Mouse (Mus musculus) ES-CJ7 (cell line): ENCODE results near the gene Prkce.

ENCODE experiments used
- DNase-seq: peaks from one replicate; pipeline ENCODE4 v3.0.0; 2011; ENCODE audit warnings: low read depth, low spot score

The Prkce gene

GRCm38 (mm10) chr17:86514974-86515620, 347.5 kb downstream of the Prkce start:
- no peak for DNase-seq

- no peak for DNase-seq
Observed at GRCm38 (mm10) chr17:86516630-86517029, 349.0 kb downstream of the Prkce start.

GRCm38 (mm10) chr17:86518604-86519003, 351.0 kb downstream of the Prkce start:
- peak; percentile 15 for DNase-seq

- DNase-seq, result no peak
Observed at GRCm38 (mm10) chr17:86521252-86521651, 353.7 kb downstream of the Prkce start.

DNA sequence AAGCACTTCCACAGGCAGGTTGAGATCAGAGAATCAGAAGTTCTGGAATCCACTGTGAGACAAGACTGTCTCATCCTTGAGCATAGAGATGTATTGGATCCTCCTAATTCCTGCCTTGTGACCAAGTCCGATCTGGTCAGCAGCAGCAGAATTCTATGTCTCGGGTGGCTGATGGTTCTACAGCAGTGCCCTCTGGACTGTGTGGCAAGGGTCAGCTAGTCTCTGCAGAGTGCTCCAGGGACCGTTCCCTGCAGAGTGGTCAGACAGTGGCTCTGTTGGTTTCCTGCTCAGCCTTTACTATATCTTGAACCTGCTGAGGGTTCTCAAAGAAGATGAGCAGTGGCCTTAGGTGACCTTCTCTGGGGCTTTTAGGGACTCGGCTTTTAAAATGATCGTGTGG, 355.1 kb downstream of the Prkce start:
- DNase-seq, result no peak

- DNase-seq, result no peak
Observed at GRCm38 (mm10) chr17:86523374-86523773, 355.8 kb downstream of the Prkce start.

DNA sequence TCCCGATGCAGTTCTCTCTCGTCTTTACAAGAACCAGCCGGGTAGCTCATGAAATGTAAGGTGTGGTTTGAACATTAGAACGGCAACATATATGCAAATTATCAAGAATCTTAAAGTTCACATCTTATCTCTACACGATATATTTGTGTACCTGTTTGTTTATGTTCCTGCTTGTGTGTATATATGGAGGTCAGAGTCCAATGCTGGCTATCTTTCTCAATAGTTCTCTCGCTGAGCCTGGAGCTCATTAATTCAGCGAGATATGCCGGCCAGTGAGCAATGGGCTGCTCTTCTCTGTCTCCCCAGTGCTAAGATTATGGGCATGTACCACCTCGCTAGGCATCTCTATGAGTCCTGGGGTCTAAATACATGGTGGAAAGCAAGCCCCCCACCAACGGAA, 356.3 kb downstream of the Prkce start:
- DNase-seq, result no peak

DNA sequence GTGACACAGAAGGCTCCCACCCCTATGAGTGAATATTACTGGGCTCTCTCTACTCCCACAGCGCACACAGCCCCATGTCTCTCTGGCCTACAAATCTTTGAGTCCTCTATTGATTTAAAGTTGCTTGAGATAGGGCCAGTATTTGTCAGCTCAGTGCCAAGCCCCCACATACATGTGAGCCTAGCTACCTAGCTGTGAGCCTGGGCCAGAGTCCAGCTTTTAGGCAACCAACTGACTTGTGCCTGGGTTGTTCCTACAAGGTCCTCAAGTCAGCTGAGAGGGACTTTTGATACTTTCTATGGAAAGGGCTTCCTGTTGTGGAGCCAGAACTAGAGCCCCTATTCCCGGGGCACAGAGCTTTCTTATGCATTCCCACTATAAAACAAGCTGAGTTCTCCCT, 357.5 kb downstream of the Prkce start:
- DNase-seq, result no peak

GRCm38 (mm10) chr17:86526016-86526415, 358.4 kb downstream of the Prkce start:
- no peak for DNase-seq

GRCm38 (mm10) chr17:86527298-86527697, 359.7 kb downstream of the Prkce start:
- no peak for DNase-seq

- DNase-seq, result no peak
Observed at GRCm38 (mm10) chr17:86529003-86529402, 361.4 kb downstream of the Prkce start.

DNA sequence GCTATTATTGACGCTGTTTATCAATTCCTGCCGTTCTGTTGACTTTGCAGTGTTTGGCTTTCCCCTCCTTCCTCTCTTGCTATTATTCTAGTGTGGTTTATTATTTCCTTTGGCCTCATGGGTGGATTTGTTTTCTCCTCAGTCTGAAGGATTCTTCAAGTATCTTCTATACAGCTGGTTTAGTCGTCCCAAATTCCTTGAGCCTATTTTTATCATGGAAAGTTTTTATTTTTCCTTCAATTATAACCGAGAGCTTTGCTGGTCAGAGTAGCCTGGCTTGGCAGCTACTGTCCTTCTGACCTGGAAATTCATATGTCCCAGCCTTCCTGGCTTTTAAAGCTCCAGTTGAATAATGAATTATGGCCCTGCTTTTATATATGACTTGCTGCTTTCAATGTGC, 361.8 kb downstream of the Prkce start:
- no peak for DNase-seq

DNA sequence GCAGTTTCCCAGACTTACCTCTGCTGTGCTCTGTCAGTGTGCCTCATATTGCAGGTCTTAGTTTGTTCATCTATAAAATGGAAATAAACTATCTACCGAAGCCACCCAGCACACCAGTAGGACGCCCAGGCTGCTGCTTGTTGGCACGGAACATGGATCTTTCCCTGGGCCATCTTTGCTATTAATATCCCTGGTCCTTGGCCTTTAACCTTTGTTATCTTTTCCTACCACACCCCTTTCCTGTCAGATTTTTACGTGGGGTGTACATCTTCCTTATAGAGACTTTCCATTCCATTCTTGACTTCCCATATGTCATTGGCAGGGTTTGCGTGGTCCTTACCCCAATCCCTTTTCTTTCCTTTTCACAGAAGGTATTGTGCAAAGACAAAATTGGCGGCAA, 363.6 kb downstream of the Prkce start:
- DNase-seq, result no peak

GRCm38 (mm10) chr17:86532783-86533548, 365.4 kb downstream of the Prkce start:
- DNase-seq, result no peak

DNA sequence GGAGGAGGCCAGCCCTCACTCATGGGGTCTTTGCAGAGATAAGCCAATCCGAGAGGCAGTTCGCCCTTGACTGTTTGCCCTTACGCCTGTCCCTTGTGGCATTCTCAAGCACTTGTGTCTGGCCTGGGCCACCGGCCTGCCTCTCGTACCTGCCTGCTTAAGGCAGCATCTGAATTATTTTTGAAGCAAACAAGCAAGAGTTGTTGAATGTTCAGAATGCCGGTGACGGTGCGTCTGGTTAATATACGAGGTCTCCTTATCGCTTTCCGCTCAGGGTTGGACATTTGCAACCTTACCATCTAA, 365.9 kb downstream of the Prkce start:
- DNase-seq, result no peak

- no peak for DNase-seq
Observed at GRCm38 (mm10) chr17:86535096-86535495, 367.5 kb downstream of the Prkce start.

DNA sequence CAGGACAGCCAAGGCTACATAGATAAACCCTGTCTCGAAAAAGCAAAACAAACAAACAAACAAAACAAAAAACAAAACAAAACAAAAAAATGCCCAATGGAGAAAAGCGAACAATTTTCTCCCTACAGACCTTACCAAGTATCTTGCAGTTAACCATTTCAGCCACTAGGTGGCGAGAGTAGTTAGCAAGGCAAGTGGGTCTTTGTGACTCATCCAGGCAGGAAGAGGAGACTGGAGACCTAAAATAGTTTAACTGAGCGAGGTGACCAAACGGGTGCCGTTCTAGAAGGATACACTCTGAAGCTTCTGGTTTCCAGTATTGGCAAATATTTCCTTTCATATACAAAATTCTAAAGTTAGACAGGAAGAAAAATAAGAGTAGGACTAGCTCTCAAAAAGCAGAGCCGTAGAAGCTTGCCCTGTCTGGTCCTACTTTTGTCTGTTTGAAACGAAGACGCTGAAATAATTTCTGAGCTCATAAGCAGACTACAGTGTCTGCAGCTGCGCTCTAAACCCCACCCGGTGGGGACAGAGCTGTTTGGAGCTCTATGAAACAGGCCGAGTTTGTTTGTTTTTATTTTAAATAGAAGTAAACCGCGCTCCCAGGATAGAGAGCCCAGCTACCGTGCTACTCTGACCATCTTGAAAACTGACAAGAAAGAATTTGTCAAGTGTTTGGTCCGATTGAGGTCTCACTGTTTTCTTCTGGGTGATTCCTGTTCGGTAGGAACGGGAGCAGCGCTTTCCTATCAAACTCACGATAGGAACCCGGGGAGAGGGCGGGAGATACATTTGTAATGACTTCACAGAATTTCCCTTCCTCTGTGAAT, 368.5 kb downstream of the Prkce start:
- peak; percentile 81 for DNase-seq

DNA sequence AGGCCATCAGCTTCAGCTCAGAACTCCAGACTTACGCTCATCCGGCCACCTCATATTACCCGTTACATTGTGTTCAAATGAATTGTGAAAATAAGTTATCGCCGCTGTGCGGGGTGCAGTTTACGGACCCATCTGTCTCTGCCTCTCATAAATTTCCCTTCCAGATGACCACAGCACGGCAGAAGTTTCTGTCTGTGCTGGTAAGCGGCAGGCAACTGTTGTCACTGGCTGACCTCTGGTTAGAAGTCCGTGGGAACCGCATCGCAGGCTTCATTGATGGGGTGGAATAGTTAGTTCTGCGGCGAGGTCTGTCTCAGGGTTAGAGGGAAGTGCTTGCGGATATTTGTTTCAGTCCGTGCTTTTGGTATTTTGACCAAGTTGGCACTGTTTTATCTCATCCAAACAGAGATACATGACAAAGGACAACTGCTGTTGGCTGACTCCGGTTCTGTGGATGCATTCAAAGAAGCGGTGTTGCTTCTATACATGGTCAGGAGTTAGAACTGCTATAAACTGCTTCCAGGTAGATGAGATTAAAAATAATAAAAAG, 372.4 kb downstream of the Prkce start:
- DNase-seq, result no peak

- no peak for DNase-seq
Observed at GRCm38 (mm10) chr17:86546529-86546928, 378.9 kb downstream of the Prkce start.

- no peak for DNase-seq
Observed at GRCm38 (mm10) chr17:86549128-86549527, 381.5 kb downstream of the Prkce start.

DNA sequence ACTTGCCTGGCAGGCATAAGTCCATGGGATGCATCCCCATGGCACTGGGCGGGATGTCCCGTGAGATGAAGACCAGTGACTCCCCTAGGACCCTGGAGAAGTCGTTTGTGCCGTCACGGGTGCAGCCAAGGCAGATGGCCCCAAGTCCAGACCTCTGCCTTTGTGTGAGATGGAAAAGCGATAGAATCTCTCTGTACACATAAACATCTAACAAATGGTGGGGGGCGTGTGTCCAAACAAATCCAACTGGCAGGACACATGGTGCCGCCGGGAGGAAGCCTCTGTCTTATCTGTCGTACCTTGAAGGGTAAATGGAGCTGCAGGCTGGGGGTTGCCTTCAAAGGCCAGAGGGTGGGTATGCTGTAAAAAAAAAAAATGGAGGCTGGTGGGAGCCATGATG, 384.0 kb downstream of the Prkce start:
- DNase-seq, result no peak

DNA sequence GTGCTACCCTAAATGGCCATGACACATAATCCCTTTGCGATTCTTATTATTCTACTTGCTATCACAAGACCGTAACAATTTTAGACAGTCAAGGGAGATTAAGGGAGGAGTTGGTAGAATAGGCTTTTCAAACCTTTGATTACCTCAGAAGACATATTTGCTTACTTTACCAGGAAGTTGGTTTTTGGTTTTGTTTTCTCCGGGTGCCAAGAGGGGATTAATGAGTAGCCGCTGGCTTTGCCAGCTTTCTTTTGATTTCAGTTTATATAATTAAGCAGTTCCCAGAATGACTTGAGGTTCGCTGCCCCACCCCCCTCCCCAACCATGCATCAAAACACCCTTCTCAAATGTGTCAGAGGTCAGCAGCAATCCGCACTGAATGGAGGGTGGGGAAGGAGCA, 384.4 kb downstream of the Prkce start:
- no peak for DNase-seq
